Mouse (Mus musculus) CD4-positive, CD25-positive, alpha-beta regulatory T cell, adult 9 weeks (primary cell): ENCODE results near the gene 4930402K13Rik. TPM values are rescaled to one million over a fixed set of nuclear protein-coding genes. Genes with fewer than 3 reads are reported as not detected.

Experiments used
- polyA plus RNA-seq: library from polyadenylated mRNA; unstranded; fragments of 100-300 nt; shearing (Covaris generic); gene quantifications from one replicate; pipeline ENCODE4 v1.2.1, GENCODE M21; 2017

4930402K13Rik gene
- polyA plus RNA-seq = not detected

GRCm38 (mm10) chrX:9104262-9104661, at the start of gene 4930402K13Rik:
TSS of gene 4930402K13Rik (plus strand) at chrX:9104562.

GRCm38 (mm10) chrX:9062715-9063114, 41.6 kb upstream of the 4930402K13Rik start, which contains the start of gene Fthl17f:
TSS of gene Fthl17f (plus strand) at chrX:9063015.

Other genes starting within 250 kb of the 4930402K13Rik start
- gene Gm5751, start 230.3 kb upstream of the 4930402K13Rik start, polyA plus RNA-seq = not detected
- 0.10 TPM for gene B630019K06Rik, start 212.2 kb upstream of the 4930402K13Rik start, polyA plus RNA-seq
- gene Fthl17b, start 141.6 kb upstream of the 4930402K13Rik start, polyA plus RNA-seq = not detected
- gene Fthl17c, start 128.0 kb upstream of the 4930402K13Rik start, polyA plus RNA-seq = not detected
- gene Fthl17d, start 117.8 kb upstream of the 4930402K13Rik start, polyA plus RNA-seq = not detected
- not detected for gene Fthl17e, start 71.1 kb upstream of the 4930402K13Rik start, polyA plus RNA-seq
- gene Fthl17f, start 41.5 kb upstream of the 4930402K13Rik start, polyA plus RNA-seq = not detected
- gene Lancl3, start 95.3 kb downstream of the 4930402K13Rik start, polyA plus RNA-seq = 0.20 TPM
- not detected for gene Gm14862, start 152.3 kb downstream of the 4930402K13Rik start, polyA plus RNA-seq
- 0.61 TPM for gene Xk, start 168.2 kb downstream of the 4930402K13Rik start, polyA plus RNA-seq
- not detected for gene H2al1m, start 179.2 kb downstream of the 4930402K13Rik start, polyA plus RNA-seq
- not detected for gene H2al1k, start 246.1 kb downstream of the 4930402K13Rik start, polyA plus RNA-seq